Mouse (Mus musculus) megakaryocyte, adult 5-6 weeks (primary cell): ENCODE results near the gene Rps28. TPM values are rescaled to one million over a fixed set of nuclear protein-coding genes. Genes with fewer than 3 reads are reported as not detected.
"Not testable (repeated sequence)": the region's sequence is repeated elsewhere in the genome, so short reads cannot be mapped to it uniquely, and the experiment has no call there.

Source experiments
- ATAC-seq: 2 replicates; pipeline ENCODE4 v1.8.0; 2016; ENCODE audit warnings: mild to moderate bottlenecking, inconsistent platforms; ENCODE audit not compliant: poor library complexity, severe bottlenecking
- total RNA-seq, 2 experiments: library from RNA; stranded (forward) in 1 of 2; stranded (reverse) in 1 of 2; fragments of 153-499, 151-499 nt in 1 of 2; fragments of 221-1000, 200-1000 nt in 1 of 2; gene quantifications; 2 replicates each; pipeline versions ENCODE4 v1.2.3 to v1.2.4; 2015 to 2017

Gene Rps28
- 875 and 928 TPM in 2 replicates for total RNA-seq (2015)
- 2,242 and 2,459 TPM in 2 replicates for total RNA-seq (2017)

DNA sequence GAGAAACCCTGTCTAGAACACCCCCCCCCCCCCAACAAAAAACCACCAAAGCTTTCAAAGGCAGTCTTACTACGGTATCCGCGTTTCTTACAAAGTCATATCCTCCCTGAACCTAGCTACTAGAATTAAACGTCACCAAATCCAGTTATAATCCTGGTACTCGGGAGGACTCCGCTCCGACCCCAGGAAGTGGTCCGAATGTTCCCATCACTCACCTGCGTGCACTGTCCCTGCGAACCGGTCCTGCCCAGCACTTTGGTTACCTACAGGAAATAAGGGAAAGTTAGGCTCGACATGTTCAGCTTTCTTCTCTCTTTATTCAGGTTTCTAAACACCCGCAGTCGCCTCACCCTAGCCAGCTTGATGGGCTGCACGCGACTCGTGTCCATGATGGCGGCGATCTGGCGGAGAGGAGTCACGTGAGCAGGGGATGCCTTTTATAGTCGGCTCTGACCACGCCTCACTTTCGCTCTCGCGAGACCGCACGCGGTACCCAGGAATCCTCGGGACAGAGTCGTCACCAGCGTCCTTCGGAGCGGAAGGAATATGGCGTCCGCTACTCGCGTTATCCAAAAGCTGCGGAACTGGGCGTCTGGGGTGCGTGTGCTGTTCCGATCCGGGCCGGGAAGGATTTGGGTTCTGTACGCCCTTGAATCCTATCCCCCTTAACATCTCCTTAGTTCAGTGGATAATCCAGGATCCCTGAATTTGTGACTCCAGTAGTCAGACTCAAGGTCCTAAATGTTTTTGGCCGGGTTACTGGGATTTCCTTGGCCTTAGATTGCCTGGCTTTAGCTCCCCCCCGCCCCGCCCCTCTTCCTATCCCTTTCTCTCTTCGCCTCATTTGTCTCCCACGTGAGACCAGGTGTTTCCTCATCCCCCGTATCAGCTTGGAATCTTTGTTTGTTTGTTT is at the start of gene Rps28, which contains the start of gene Ndufa7:
Gene Rps28, minus strand, starts transcription at position 479 of the 913 bp plus-strand sequence.
Gene Ndufa7, plus strand, starts transcription at position 489 of the 913 bp plus-strand sequence.
- peak; percentile 99 for ATAC-seq

DNA sequence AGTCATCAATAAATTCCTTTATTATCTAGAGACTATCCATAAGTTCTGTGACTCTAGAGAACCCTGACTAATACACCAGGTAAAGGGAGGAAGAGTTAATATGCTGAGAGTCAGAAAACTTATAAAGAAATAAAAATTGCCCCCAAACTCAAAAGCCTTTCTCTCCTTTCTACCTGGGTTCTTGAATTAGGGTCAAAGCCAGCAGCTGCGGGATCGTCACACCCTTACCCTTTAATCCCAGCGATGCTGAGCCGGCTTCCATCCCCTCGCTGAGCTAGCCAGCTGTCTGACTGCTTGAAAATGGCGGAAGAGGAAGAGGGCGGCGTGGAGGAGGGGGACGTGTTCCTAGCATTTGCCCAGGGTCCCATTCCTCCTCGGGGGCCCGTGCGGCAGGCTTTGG is 49.2 kb upstream of the Rps28 start, which contains the start of gene Gm7029:
Gene Gm7029, plus strand, starts transcription at position 301 of the 400 bp plus-strand sequence.
- not testable (repeated sequence) for ATAC-seq

DNA sequence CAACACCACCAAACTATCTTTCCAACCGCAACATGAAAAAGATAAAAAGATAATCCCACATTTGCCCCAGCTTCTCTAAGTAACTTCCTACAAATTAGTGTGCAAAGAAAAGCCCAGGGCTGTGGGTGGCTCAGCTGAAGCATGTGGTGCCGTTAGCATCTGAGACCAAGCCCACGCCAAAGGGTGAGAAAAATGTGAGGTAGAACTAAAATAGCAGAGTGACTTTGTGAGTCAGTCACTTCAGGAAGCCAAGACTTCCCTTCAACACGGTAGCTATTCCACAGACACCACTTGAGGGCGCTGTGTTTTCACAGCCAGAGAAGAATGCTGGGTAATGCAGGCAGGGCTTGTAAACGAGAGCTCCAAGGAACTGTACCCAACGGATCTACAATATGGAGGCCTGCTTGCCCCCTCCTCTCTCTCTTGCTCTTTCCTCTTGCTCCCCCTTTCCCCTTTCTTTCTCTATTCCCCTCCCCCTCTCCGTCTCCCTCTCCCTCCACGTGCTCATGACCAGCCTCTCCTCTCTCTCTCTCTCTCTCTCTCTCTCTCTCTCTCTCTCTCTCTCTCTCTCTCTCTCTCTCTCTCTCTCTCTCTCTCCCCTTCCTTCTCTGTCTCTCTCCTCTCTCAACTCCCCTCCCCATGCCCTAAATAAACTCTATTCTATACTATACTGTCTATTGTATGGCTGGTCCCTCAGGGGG is 41.1 kb upstream of the Rps28 start:
- peak; percentile 80 for ATAC-seq

DNA sequence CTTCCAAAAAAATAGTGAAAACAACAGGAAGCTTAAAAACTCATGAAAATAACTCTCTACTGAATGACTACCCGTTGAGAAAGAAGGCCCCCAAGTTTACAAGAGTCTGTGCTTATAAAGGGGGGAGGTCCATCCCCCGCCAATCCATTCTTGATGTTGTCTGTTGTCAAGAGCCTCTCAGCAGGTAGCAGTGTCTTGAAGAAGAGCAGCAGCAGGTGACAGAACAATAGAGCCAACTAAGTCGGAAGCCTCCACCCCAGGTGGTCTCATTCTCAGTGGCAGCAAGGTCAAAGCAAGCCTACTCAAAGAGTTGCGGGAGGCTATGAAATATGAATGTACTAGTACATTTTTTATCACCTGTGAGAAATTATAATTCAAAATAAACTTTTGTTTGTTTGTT is 33.5 kb upstream of the Rps28 start:
- no peak for ATAC-seq

DNA sequence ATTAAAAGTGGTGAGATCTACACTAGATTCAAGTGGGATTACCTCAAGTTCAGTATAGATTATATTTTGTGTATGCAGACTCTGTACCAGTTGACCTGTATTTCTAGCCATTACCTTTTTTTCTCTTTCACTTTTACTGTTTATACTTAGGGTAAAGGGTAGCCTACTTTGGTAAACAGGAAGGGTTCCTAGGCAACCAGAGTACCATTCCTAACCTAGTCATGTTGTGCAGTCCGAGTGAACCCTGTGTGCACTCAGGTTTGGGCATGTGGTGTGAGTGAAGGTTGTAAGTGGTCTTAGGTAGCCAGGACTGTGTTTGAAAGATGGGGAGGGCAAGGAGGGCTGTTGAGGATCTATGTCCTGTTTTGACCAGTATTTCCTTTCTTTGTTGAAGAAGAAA is 27.0 kb upstream of the Rps28 start:
- ATAC-seq: no peak

DNA sequence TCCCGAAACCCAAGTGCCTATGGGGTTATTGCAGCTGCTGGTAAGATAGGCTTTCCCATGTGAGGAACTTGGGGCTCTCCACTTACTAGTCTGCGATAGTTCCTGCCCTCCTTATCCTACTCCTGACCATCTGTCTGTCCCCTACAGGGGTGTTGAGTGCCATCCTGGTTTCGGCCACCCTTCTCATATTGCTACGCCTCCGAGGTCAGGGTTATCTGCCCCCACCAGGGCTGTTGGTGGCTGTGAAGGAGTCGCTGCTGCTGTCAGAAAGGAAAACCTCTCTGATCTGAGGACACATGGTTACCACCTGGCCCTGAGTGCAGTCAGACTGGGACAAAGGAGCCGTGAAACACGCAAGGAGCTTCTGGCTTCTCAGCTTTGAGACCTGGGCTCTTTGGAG is 23.8 kb upstream of the Rps28 start:
- no peak for ATAC-seq

DNA sequence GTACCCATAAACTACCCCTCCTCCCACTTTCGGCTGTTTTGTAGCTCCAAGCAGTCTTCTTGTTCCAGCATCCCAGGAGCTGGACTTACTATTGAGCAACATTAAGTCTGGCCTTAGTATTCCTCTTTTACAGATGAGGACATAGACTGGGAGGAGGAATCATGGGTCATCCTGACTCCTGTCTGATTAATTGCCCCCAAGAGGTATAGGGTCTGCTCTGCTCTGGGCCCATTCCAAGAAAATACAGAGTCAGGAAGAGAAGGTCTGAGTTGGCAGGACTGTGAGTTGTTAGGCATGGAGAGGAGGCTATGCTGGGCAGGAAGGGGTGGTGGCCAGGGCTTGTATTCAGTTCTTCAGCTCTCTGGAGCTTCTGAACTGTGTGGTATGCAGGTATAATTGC is 19.8 kb upstream of the Rps28 start:
- ATAC-seq: no peak

DNA sequence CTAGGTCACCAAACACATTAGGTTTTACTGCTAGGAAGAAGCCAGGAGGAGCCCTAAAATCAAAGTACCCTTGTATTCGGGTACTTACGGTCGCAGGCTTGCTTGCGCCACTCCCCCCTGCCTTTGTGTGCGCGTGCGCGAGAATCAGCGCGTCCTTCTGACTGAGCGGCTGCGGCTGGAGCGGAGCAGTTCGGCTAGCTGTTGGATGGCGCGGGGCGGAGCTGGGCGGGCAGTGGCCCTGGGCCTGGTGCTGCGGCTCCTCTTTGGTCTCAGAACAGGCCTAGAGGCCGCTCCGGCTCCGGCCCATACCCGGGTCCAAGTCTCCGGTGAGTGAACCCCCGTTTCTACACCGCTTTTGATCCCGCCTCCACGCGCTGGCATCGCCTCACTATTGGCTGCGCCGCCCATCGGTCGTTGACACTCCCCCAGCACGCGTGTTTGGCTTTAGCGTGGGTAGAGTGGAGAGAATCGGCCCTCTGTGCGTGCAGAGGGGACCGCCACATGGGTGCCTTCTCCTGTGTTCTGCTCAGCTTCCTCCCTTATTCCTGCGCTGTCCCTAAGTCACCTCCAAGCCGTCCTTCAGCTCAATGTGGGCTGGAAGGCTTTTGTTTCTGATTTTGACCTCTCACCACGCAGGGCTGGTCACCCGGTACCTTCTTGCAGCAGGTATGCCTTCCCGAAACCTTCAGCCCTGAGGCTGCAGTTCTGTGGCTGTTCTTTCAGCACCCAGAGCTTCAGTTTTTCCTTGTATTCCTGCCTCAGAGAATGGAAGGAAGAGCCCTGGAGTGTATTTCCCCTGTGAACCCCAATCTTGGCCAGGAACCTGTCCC is 18.8 kb upstream of the Rps28 start, which contains the start of gene Cd320:
Gene Cd320, plus strand, starts transcription at position 126 of the 830 bp plus-strand sequence.
- peak; percentile 96 for ATAC-seq

DNA sequence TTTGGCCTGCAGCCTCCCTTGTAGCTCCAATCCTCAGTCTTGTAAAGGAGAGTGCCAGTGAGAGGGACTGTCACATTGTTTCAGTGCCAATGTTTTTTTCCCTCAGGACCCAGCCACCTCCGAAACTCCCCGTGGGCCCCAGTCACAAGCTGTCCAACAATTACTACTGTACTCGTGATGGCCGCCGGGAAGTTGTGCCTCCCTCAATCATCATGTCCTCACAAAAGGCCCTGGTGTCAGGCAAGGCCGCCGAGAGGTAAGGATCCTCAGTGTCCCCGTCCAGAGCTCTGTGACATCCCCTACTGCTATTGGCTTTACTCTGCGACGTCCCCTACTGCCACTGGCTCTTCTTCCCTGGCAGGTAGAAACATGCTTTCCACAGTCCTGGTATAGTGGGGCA is 5.2 kb upstream of the Rps28 start:
- ATAC-seq: no peak

DNA sequence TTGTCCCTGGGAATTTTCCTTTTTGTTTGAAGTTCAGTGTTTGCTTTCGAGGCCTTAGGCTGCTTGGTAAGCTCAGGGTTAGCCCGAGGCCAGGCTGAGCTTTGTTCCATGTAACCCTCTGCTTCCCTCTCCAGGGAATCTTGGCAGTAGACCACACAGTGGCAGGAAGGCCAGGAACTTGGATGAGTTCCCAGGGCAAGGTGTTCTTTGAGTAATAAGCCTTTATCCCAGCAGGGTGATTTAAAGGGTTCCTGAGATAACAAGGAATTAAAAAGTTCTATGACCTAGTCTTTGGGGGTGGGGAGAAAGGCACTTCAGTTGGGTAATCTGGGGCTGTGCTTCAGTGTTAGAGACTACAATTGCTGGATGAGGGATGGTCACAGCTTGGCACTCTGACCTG is 4.5 kb upstream of the Rps28 start:
- no peak for ATAC-seq

DNA sequence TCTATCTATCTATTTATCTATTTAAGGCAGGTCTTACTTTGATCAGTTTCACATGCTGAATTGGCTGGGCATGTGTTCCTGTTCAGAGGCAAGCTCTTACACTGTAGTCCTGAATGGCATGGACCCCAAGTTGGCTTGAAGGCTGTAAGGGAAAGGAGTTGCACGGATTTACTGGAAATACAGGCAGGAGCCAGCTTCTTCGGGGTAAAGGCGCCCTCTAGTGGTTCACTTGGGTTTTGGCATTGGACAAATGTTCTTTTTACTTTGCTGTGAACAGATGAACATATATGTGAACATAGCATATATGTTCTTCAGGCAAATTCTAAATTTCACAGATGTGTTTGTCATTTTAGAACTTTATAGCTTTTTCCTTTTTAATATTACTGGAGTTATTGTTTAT is 2.5 kb upstream of the Rps28 start:
- ATAC-seq: peak; percentile 60

DNA sequence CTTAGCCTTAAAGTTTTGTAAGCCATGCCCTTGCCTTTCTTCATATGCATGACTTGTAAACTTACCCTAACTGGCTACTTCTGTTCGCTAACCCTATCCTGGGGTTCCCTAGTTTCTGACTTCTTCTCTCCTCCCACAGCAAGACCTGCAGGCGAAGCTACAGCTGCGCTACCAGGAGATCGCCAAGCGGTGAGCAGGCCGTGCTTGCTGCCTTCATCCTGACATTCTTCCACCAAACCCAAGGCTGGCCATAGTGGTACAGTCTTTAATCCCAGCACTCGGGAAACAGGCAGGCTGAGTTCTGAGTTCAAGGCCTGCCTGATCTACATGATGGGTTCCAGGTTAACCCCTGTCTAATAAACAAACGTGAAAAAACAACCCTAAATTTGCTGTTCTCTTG is 1.1 kb upstream of the Rps28 start:
- ATAC-seq: no peak

DNA sequence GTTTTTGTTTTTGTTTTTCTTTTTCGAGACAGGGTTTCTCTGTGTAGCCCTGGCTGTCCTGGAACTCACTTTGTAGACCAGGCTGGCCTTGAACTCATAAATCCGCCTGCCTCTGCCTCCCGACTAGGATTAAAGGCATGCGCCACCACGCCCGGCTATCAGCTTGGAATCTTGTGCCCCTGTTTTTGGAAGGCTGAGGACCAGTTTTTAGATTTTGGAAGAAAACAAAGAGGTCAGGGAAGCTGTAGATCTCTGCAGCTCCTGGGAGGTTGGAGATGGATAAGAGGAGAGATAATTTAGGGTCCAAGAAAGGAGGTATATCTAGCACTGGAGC is 602 bp upstream of the Rps28 start:
- not testable (repeated sequence) for ATAC-seq

DNA sequence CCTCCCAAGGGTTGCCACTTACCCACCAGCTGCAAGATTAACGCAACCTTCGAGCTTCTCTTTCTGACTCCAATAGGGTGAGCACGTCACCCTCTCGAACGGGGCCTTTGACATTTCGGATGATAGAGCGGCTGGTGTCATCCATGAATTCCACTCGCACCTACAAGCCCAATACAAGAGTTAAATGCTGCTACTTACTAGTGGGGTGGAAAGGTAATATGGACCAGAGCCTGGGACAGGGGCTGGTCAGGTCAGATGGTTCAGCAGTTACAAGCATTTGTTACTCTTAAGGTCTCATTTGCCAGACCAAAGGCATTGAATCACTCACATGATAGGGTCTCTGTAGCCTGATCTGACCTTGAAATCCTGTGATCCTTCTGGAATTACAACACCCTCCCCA is 1.2 kb downstream of the Rps28 start:
- not testable (repeated sequence) for ATAC-seq

DNA sequence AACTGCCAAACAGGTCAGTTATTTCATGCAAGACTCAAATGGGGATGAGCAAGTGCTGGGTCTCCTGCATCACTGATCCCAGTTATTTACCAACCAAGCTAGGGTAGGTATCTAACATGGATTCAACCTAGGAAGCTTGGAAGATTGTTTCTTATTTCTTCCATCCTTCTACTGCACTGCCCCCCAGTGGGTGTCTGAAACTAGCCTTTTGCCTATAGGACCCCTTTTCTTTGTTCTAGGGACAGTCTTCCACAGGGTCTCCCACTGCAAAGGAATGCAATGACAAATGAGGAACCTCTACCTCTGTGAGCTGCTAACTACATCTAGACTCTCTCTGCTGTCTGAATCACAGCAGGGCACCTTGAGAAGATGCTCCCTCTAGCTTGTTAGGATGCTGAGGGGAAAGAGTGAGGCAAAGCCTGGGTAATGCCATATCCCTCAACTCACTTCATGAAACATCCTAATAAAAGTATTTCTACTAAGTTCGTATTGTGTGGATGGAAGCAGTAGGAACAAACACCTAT is 1.9 kb downstream of the Rps28 start:
- no peak for ATAC-seq

DNA sequence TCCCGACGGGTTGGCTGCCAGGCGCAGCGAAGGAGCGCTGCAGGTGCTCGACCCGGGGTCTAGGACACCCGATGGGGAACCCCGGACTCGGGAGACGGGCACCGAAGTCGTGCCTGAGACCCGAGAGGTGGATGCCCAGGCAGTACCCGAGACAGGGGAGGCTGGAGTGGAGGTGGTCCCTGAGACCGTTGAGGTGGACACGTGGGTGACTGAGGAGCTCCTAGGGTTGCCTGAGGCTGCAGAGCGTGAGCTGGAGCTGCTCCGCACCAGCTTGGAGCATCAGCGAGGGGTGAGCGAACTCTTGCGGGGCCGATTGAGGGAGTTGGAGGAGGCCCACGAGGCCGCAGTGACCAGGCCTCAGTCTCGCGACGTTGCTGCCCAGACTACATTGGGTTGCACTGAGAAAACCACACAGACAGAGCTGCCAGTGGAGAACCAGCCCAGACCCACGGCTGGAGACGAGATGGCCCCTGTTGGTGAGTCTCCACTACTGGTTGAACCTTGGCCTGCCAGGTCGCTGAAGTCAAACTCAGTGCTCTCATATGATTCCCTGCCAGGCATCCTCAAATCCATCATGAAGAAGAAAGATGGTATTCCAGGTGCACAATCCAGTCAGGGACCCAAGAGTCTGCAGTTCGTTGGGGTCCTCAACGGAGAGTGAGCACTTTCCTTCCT is 6.3 kb downstream of the Rps28 start:
- ATAC-seq: peak; percentile 2

DNA sequence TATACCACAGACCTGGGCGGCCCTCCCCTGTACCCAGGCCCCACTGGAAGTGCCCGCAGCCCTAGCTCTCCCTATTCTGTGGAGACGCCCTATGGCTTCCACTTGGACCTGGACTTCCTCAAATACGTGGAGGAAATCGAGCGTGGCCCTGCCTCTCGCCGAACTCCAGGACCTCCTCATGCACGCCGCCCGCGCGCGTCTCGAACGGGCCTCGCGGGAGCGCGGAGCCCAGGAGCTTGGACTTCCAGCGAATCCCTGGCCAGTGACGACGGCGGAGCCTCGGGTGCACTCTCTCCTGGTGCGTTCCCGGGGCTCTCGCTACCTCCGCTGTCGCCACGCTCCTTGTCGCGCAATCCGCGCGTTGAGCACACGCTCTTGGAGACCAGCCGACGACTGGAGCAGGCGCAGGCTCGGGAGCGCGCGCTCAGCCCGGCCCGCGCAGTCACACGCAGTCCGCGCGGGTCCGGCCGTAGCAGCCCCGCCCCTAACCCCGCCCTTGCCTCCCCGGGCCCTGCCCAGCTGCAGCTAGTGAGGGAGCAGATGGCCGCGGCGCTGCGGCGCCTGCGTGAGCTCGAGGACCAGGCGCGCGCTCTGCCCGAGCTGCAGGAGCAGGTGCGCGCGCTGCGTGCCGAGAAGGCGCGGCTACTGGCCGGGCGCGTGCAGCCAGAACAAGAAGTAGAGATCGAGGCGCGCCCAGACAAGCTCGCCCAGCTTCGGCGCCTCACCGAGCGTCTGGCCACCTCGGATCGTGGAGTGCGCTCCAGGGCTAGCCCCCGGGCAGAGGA is 7.0 kb downstream of the Rps28 start:
- ATAC-seq: peak; percentile 91

DNA sequence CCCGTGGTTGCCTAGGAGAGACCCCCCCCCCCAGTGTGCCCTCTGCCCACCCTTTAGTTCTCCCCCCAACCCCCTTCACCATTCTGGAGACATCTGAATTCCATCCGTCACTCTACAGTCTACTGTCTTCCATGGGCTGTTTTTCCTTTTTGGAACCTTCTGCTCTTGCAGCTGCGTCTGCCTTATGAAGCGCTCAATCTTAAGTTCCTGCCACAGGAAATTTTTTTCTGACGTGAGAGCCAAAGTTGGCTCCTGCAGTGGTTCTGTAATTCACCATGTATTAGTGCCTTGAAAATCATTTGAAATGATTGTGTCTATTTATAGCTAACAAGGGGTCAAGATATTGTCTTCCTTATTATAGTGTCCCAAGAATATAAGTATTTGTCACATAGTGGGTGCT is 7.8 kb downstream of the Rps28 start:
- ATAC-seq: no peak

DNA sequence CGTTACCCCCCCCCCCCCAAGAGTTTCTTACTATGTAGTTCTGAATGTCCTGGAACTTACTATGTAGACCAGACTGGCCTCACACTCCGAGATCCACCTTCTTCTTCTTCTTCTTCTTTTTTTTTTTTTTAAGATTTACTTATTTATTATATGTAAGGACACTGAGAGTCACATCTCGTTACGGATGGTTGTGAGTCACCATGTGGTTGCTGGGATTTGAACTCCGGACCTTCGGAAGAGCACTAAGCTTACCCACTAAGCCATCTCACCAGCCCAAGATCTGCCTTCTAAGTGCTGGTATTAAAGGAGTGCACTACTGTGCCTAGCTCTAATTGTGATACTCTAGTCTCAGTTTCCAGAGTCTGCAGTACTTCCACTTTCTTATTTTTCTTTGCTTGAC is 9.0 kb downstream of the Rps28 start:
- ATAC-seq: no peak
